20 mouse cellular contexts compared by ENCODE assay signal in genomic region chr1:107513530-107513929, GRCm38 (mm10). TPM values are rescaled to one million over a fixed set of nuclear protein-coding genes. Genes with fewer than 3 reads are reported as not detected.
"Had no signal": no experiment of that assay in that cellular context is flagged by ENCODE, and none has a peak within 500 bp of the region (broad histone marks: within the 10 kb centered on the region; RNA-seq: fewer than 3 reads in every experiment).

No protein-coding gene starts in this region.

- H3K27ac ChIP-seq: layer of hippocampus, adult 2 months; left cerebral cortex, adult 2 months; liver, embryonic 15.5 days; midbrain, embryonic 10.5 days; midbrain, embryonic 13.5 days had no signal

- ATAC-seq: intestine, embryonic 16.5 days; midbrain, embryonic 13.5 days; midbrain, embryonic 16.5 days had no signal

- DNase-seq: kidney, adult 18-20 months; kidney, adult 9 months; kidney, postnatal 25 days; layer of hippocampus, postnatal 36 days; lung, adult 2 months; right cerebral cortex, adult 18-20 months; right cerebral cortex, postnatal 14 days; spleen, adult 18-20 months; thymus, adult 18-20 months; thymus, postnatal 36 days had no signal

- H3K36me3 ChIP-seq: liver, embryonic 15.5 days; midbrain, embryonic 10.5 days; midbrain, embryonic 13.5 days had no signal

- H3K4me3 ChIP-seq: layer of hippocampus, adult 2 months; left cerebral cortex, adult 2 months; liver, embryonic 15.5 days; midbrain, embryonic 10.5 days; midbrain, embryonic 13.5 days had no signal

RNA-seq across cellular contexts. Expression of gene Serpinb2, which starts 2.3 kb away (rescaled TPM):
- total RNA-seq: layer of hippocampus, adult 2 months; layer of hippocampus, postnatal 10 days; layer of hippocampus, postnatal 36 days; left cerebral cortex, adult 2 months; left cerebral cortex, postnatal 10 days; left cerebral cortex, postnatal 36 days had no signal
- polyA plus RNA-seq: midbrain, embryonic 10.5 days; midbrain, embryonic 13.5 days; midbrain, embryonic 16.5 days had no signal
